Mouse (Mus musculus): ENCODE results near the gene Cntnap2. TPM values are rescaled to one million over a fixed set of nuclear protein-coding genes. Genes with fewer than 3 reads are reported as not detected.
"Not testable (repeated sequence)": the region's sequence is repeated elsewhere in the genome, so short reads cannot be mapped to it uniquely, and the experiment has no call there.

Gene Cntnap2
- total and polyA plus RNA-seq, 2 experiments from 2014 or later, result 0.04 to 1.4 TPM

- 43% methylated on average over 1 of the region's 1 CpGs for WGBS
- no peak for ATAC-seq (ENCODE audit: insufficient read depth, low read depth)
- no peak overlapping the region for H3K4me2 ChIP-seq (ENCODE audit: low read depth, low read length)
These were observed 2045.8 kb downstream of the Cntnap2 start for GRCm38 (mm10) chr6:47104951-47105350.

GRCm38 (mm10) chr6:47109582-47110220 is 2050.5 kb downstream of the Cntnap2 start:
- H3K27me3 ChIP-seq (ENCODE audit: control insufficient read depth, insufficient read depth, low read length), result no peaks in the 10 kb centered on the region
- DNase-seq (ENCODE audit: low spot score) (no peak), ATAC-seq (ENCODE audit: insufficient read depth, low read depth) (no peak)
- H3K4me2 ChIP-seq (ENCODE audit: low read depth, low read length), result no peak overlapping the region
- TF ChIP-seq CTCF (IDR thresholded peaks at IDR 0.05; ENCODE audit: low read depth) (no peak), EP300 (IDR thresholded peaks at IDR 0.05; ENCODE audit: low read depth) (no peak)
- no peaks in the 10 kb centered on the region for H3K9me3 ChIP-seq (replicated peaks; ENCODE audit: control insufficient read depth, low read length)
- H3K9ac ChIP-seq (replicated peaks; ENCODE audit: low read depth, low read length), result no peak overlapping the region
- 37% methylated on average over 6 of the region's 6 CpGs for whole genome bisulfite sequencing
- no peaks in the 10 kb centered on the region for H3K36me3 ChIP-seq (replicated peaks; ENCODE audit: control insufficient read depth, insufficient read depth, low read length)
- H3K4me1 ChIP-seq (ENCODE audit: control insufficient read depth, insufficient read depth), result no peaks in the 10 kb centered on the region
- H3K4me3 ChIP-seq (ENCODE audit: low read depth, low read length), result no peak overlapping the region
- no peak overlapping the region for H3K27ac ChIP-seq (ENCODE audit: low read depth)

More at GRCm38 (mm10) chr6:47104951-47105350, 2045.8 kb downstream of the Cntnap2 start:
- no peak overlapping the region for H3K27ac ChIP-seq (ENCODE audit: low read depth)
- DNase-seq (ENCODE audit: low spot score), result no peak
- H3K36me3 ChIP-seq (replicated peaks; ENCODE audit: control insufficient read depth, insufficient read depth, low read length), result no peaks in the 10 kb centered on the region
- no peaks in the 10 kb centered on the region for H3K4me1 ChIP-seq (ENCODE audit: control insufficient read depth, insufficient read depth)
- H3K27me3 ChIP-seq (ENCODE audit: control insufficient read depth, insufficient read depth, low read length), result no peaks in the 10 kb centered on the region
- TF ChIP-seq CTCF (IDR thresholded peaks at IDR 0.05; ENCODE audit: low read depth), result no peak
- TF ChIP-seq EP300 (IDR thresholded peaks at IDR 0.05; ENCODE audit: low read depth), result no peak
- no peak overlapping the region for H3K4me3 ChIP-seq (ENCODE audit: low read depth, low read length)
- no peaks in the 10 kb centered on the region for H3K9me3 ChIP-seq (replicated peaks; ENCODE audit: control insufficient read depth, low read length)
- H3K9ac ChIP-seq (replicated peaks; ENCODE audit: low read depth, low read length), result no peak overlapping the region

- WGBS, result no CpG with 5 or more reads among the region's 1 CpGs
- not testable (repeated sequence) for H3K4me3 ChIP-seq (ENCODE audit: low read depth, low read length); ATAC-seq (ENCODE audit: insufficient read depth, low read depth); H3K4me2 ChIP-seq (ENCODE audit: low read depth, low read length); DNase-seq (ENCODE audit: low spot score); H3K36me3 ChIP-seq (replicated peaks; ENCODE audit: control insufficient read depth, insufficient read depth, low read length); H3K4me1 ChIP-seq (ENCODE audit: control insufficient read depth, insufficient read depth); H3K27me3 ChIP-seq (ENCODE audit: control insufficient read depth, insufficient read depth, low read length); H3K9ac ChIP-seq (replicated peaks; ENCODE audit: low read depth, low read length); H3K27ac ChIP-seq (ENCODE audit: low read depth); H3K9me3 ChIP-seq (replicated peaks; ENCODE audit: control insufficient read depth, low read length)
These were observed 2074.9 kb downstream of the Cntnap2 start for GRCm38 (mm10) chr6:47134063-47134462.

- not testable (repeated sequence) for ATAC-seq (ENCODE audit: insufficient read depth, low read depth); H3K27ac ChIP-seq (ENCODE audit: low read depth); DNase-seq (ENCODE audit: low spot score); H3K9ac ChIP-seq (replicated peaks; ENCODE audit: low read depth, low read length); H3K4me1 ChIP-seq (ENCODE audit: control insufficient read depth, insufficient read depth); H3K4me3 ChIP-seq (ENCODE audit: low read depth, low read length); H3K4me2 ChIP-seq (ENCODE audit: low read depth, low read length); H3K27me3 ChIP-seq (ENCODE audit: control insufficient read depth, insufficient read depth, low read length); H3K9me3 ChIP-seq (replicated peaks; ENCODE audit: control insufficient read depth, low read length); H3K36me3 ChIP-seq (replicated peaks; ENCODE audit: control insufficient read depth, insufficient read depth, low read length)
- no CpG with 5 or more reads among the region's 1 CpGs for WGBS
These were observed 2093.9 kb downstream of the Cntnap2 start for GRCm38 (mm10) chr6:47153018-47153417.

- not testable (repeated sequence) for H3K4me1 ChIP-seq (ENCODE audit: control insufficient read depth, insufficient read depth); H3K4me3 ChIP-seq (ENCODE audit: low read depth, low read length); H3K36me3 ChIP-seq (replicated peaks; ENCODE audit: control insufficient read depth, insufficient read depth, low read length); DNase-seq (ENCODE audit: low spot score); H3K9me3 ChIP-seq (replicated peaks; ENCODE audit: control insufficient read depth, low read length); ATAC-seq (ENCODE audit: insufficient read depth, low read depth); H3K27ac ChIP-seq (ENCODE audit: low read depth); H3K27me3 ChIP-seq (ENCODE audit: control insufficient read depth, insufficient read depth, low read length); H3K4me2 ChIP-seq (ENCODE audit: low read depth, low read length); H3K9ac ChIP-seq (replicated peaks; ENCODE audit: low read depth, low read length)
- 41% methylated on average over 8 of the region's 8 CpGs for WGBS
These were observed 2115.6 kb downstream of the Cntnap2 start for GRCm38 (mm10) chr6:47174580-47175294.
